Mouse (Mus musculus): ENCODE data around the gene Gm11937. TPM values are rescaled to one million over a fixed set of nuclear protein-coding genes. Genes with fewer than 3 reads are reported as not detected.
"Not testable (repeated sequence)": the region's sequence is repeated elsewhere in the genome, so short reads cannot be mapped to it uniquely, and the experiment has no call there.

Gm11937 gene
- not detected for total RNA-seq (2021)

DNA sequence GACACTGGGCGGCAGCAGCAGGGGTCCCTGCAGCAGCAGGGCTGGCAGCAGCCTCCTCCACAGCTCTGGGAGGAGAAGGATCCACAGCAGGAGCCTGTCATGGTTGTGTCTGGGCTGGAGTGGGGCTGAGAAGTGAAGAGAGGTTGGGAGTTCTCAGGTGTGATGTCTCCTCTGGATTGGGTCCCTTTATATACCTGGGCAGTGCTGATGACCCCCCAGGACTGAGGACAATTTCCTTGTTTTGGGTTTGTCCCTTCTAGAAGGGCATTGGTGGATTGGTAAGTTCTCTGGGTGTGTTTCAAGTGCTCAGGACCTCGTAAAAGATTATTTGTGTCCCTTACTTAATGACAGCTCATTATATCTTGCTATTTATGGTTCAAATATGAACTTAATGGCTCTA, at the start of gene Gm11937:
TSS of gene Gm11937 (minus strand) at position 101 of the 400 bp plus-strand sequence.
- intact Hi-C loops (cut with DNase I); DNase-seq (ENCODE audit: low spot score): not testable (repeated sequence)

DNA sequence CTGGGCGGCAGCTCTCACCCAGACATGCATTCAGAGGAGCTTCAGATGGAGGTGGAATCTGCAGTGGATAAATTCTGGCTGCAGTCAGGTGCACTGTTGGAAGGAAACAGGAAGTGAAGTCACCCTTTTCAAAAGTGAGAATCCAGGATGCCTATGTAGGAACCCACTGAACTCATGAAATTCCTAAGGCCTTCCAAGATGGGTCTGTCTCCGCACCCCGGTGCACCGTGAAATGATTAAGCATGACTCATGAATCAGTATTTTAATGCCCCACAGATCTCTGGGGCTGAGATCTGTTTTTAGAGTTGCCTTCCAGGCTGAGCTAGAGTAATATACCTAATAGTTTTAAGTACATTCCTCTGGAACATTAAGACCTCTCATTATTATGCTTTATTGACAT, 49.3 kb upstream of the Gm11937 start:
- intact Hi-C loops (cut with DNase I) = no loop called here
- no peak for DNase-seq (ENCODE audit: low spot score)

GRCm38 (mm10) chr11:99658467-99659010, 48.5 kb upstream of the Gm11937 start, which contains the start of gene Gm11563:
Gene Gm11563, minus strand, starts transcription at chr11:99658960.
- intact Hi-C loops (cut with DNase I); DNase-seq (ENCODE audit: low spot score): not testable (repeated sequence)

DNA sequence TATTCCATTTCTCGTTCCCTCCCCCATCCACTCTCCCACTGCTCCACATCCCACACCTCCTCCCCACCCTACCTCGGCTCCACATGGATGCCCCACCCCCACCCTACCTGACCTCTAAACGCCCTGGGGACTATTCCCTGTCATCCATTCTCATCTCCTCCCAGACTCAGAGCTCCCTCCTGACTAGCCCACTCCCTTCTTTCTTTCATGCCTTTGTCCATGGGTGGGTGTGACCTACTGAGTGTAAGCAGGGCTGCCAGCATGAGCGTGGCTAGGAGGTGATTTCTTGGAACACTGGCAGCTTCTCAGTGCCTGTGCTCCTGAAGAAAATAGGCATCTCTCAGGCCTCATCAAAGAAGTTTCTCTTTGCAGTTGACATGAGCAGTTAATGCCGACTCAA, 47.1 kb upstream of the Gm11937 start:
- intact Hi-C loops (cut with DNase I) = no loop called here
- no peak for DNase-seq (ENCODE audit: low spot score)

- intact Hi-C loops (cut with DNase I) = no loop called here
- no peak for DNase-seq (ENCODE audit: low spot score)
These were observed 40.1 kb upstream of the Gm11937 start, which contains the start of gene Gm11555 for GRCm38 (mm10) chr11:99650136-99650535. Gene Gm11555, minus strand, starts transcription at chr11:99650236.

- no peak for DNase-seq (ENCODE audit: low spot score)
- intact Hi-C loops (cut with DNase I) = no loop called here
These were observed 36.5 kb upstream of the Gm11937 start for GRCm38 (mm10) chr11:99646444-99646843.

GRCm38 (mm10) chr11:99644351-99644750, 34.4 kb upstream of the Gm11937 start:
- no peak for DNase-seq (ENCODE audit: low spot score)
- intact Hi-C loops (cut with DNase I) = no loop called here

DNA sequence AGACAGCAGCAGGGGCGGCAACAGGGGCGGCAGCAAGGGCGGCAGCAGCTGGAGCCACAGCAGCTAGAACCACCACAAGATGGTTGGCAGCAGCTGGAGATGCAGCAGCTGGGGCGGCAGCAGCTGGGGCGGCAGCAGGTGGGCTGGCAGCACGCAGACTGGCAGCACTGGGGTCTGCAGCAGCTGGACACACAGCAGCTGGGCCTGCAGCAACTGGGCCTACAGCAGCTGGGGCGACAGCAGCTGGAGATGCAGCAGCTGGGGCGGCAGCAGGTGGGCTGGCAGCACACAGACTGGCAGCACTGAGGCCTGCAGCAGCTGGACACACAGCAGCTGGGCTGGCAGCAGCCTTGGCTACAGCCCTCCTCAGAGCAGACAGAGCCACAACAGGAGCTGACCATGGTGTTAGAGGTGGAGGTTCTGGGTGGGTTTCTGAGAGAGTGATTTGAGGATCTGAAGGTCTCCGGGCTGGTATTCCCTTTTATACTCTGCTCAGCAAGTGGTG, 33.7 kb upstream of the Gm11937 start, which contains the start of gene Krtap4-7:
TSS of gene Krtap4-7 (minus strand) at position 455 of the 505 bp plus-strand sequence.
- DNase-seq (ENCODE audit: low spot score); intact Hi-C loops (cut with DNase I): not testable (repeated sequence)

GRCm38 (mm10) chr11:99640926-99641325, 30.9 kb upstream of the Gm11937 start:
- DNase-seq (ENCODE audit: low spot score) = no peak

DNA sequence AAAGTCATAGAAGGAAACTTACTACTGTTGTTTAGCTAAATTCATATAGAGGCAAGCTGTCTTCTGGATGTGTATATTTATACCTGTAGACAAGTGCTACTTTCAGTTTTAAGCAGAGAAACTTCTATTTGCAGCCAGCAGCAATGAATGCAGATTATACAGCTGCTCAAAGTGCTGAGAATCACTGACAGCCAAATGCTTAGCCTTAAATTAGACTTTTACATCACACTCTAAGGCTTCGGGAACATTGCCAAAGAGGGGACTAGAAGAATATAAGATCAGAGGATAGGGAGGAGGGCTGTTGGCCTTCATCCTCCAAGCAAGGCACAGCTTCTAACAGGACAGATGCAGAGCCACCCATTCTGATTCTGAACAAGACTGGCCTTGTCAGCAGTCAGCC, 27.1 kb upstream of the Gm11937 start:
- no peak for DNase-seq (ENCODE audit: low spot score)
- intact Hi-C loops (cut with DNase I) = no loop called here

More at GRCm38 (mm10) chr11:99640926-99641325, 30.9 kb upstream of the Gm11937 start:
- intact Hi-C loops (cut with DNase I) = no loop called here

- no peak for DNase-seq (ENCODE audit: low spot score)
- intact Hi-C loops (cut with DNase I) = no loop called here
These were observed 24.7 kb upstream of the Gm11937 start, which contains the start of gene Krtap4-2 for GRCm38 (mm10) chr11:99634653-99635134. Gene Krtap4-2, minus strand, starts transcription at chr11:99635084.

- DNase-seq (ENCODE audit: low spot score) = no peak
- intact Hi-C loops (cut with DNase I) = no loop called here
These were observed 23.3 kb upstream of the Gm11937 start for GRCm38 (mm10) chr11:99633293-99633692.

GRCm38 (mm10) chr11:99630890-99631289, 20.9 kb upstream of the Gm11937 start:
- no peak for DNase-seq (ENCODE audit: low spot score)
- intact Hi-C loops (cut with DNase I) = no loop called here

GRCm38 (mm10) chr11:99628138-99628537, 18.1 kb upstream of the Gm11937 start, which contains the start of gene Krtap4-1:
Gene Krtap4-1, minus strand, starts transcription at chr11:99628238.
- intact Hi-C loops (cut with DNase I) = no loop called here
- no peak for DNase-seq (ENCODE audit: low spot score)

DNA sequence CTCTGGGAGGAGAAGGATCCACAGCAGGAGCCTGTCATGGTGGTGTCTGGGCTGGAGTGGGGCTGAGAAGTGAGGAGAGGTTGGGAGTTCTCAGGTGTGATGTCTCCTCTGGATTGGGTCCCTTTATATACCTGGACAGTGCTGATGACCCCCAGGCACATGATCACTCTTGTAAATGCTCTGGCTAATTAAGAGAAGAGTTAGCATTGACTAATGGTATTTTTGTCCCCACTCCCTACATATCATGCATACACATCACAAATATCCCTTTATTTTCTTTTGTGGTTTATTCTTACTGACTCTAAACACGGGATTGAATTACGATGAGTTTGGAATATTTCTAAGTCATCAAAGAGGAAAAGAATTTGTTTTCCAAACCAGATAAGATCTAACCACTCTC, 10.3 kb upstream of the Gm11937 start, which contains the start of gene Gm11562:
TSS of gene Gm11562 (minus strand) at position 101 of the 400 bp plus-strand sequence.
- DNase-seq (ENCODE audit: low spot score) = no peak
- intact Hi-C loops (cut with DNase I) = no loop called here

DNA sequence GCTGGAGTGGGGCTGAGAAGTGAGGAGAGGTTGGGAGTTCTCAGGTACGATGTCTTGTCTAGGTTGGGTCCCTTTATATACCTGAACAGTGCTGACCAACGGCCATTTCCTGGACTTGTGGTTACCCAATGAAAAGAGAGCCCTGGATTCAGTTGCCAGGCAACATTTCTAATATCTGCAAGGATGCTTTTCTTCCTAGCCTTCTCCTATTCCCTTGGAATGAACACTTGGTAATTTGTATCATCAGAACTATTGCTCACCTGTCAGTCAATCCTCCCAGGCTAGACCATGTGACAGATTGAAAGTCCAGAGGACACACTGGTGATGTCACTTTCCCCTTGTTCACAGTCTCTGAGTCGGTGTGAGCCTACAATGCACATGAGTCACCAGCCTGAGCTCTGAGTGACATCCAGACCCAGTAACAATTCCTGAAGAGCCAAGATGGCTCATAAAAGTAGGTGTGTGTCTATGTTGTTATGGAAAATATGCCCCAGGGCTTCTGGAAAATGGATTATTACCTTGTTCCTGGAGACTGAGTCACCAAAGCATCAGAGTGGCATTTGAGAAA, 4.9 kb upstream of the Gm11937 start, which contains the start of gene Krtap2-4:
TSS of gene Krtap2-4 (minus strand) at position 51 of the 568 bp plus-strand sequence.
- intact Hi-C loops (cut with DNase I) = no loop called here
- DNase-seq (ENCODE audit: low spot score) = no peak

GRCm38 (mm10) chr11:99609126-99609525, 863 bp downstream of the Gm11937 start:
- intact Hi-C loops (cut with DNase I) = no loop called here
- no peak for DNase-seq (ENCODE audit: low spot score)

GRCm38 (mm10) chr11:99603208-99603607, 6.8 kb downstream of the Gm11937 start, which contains the start of gene Gm11938:
Gene Gm11938, minus strand, starts transcription at chr11:99603308.
- intact Hi-C loops (cut with DNase I) = not testable (repeated sequence)

DNA sequence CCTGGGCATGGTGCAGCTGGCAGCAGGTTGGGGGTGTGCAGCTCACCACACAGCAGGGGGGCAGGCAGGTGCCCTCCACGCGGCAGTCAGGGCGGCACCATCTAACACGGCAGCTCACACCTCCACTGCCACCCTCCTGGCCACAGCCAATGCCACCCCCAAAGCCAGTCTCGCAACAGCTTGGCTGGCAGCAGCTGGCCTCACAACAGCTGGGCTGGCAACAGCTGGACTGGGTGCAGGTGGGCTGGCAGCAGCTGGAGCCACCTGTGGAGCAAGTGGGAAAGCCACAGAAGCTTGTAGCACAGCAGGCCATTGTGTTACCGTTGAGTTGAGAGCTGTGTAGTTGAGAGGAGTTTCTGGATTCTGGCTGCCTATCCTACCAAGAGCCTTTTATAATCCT, 12.2 kb downstream of the Gm11937 start, which contains the start of gene Krtap9-3:
TSS of gene Krtap9-3 (minus strand) at position 364 of the 400 bp plus-strand sequence.
- intact Hi-C loops (cut with DNase I); DNase-seq (ENCODE audit: low spot score): not testable (repeated sequence)

More at GRCm38 (mm10) chr11:99603208-99603607, 6.8 kb downstream of the Gm11937 start, which contains the start of gene Gm11938:
- DNase-seq (ENCODE audit: low spot score) = not testable (repeated sequence)

GRCm38 (mm10) chr11:99590981-99591380, 19.0 kb downstream of the Gm11937 start, which contains the start of gene Krtap1-3:
Gene Krtap1-3, minus strand, starts transcription at chr11:99591339.
- DNase-seq (ENCODE audit: low spot score) = no peak
- intact Hi-C loops (cut with DNase I) = no loop called here

All from heart, postnatal 25 days (tissue).